Mouse (Mus musculus) heart, embryonic 11.5 days (tissue): ENCODE results near the gene Nwd1. TPM values are rescaled to one million over a fixed set of nuclear protein-coding genes. Genes with fewer than 3 reads are reported as not detected.
"Not testable (repeated sequence)": the region's sequence is repeated elsewhere in the genome, so short reads cannot be mapped to it uniquely, and the experiment has no call there.

Experiments
- ATAC-seq: fragments of 200-750 bp; cut with Nextera tagmentation; replicated peaks from 2 replicates; pipeline ENCODE4 v1.8.0; 2017; ENCODE audit warnings: moderate library complexity; ENCODE audit not compliant: insufficient number of reproducible peaks, low FRiP score, low TSS enrichment
- H3K27ac ChIP-seq: fragments of 300-500 bp; sonication (generic); 2 replicates; pipeline ENCODE4 v1.5.1; 2014; ENCODE audit warnings: mild to moderate bottlenecking, low read depth, low read length
- H3K27me3 ChIP-seq: fragments of 300-500 bp; sonication (generic); 2 replicates; pipeline ENCODE4 v1.6.1; 2014; ENCODE audit warnings: mild to moderate bottlenecking, low read length, mixed read lengths; ENCODE audit not compliant: control insufficient read depth, insufficient read depth
- H3K36me3 ChIP-seq: fragments of 300-500 bp; sonication (generic); 2 replicates; pipeline ENCODE4 v1.6.1; 2014; ENCODE audit warnings: mild to moderate bottlenecking, low read length, moderate library complexity, mixed read lengths; ENCODE audit not compliant: control insufficient read depth, insufficient read depth
- H3K4me1 ChIP-seq: fragments of 300-500 bp; sonication (generic); 2 replicates; pipeline ENCODE4 v1.6.1; 2014; ENCODE audit warnings: low read length; ENCODE audit not compliant: control insufficient read depth, insufficient read depth
- H3K4me2 ChIP-seq: fragments of 300-500 bp; sonication (generic); 2 replicates; pipeline ENCODE4 v1.6.1; 2014; ENCODE audit warnings: mild to moderate bottlenecking, moderate library complexity
- H3K4me3 ChIP-seq: fragments of 300-500 bp; sonication (generic); 2 replicates; pipeline ENCODE4 v1.5.1; 2014; ENCODE audit warnings: low read depth, low read length
- H3K9ac ChIP-seq: fragments of 300-500 bp; sonication (generic); 2 replicates; pipeline ENCODE4 v1.6.1; 2014; ENCODE audit warnings: mild to moderate bottlenecking, low read depth, low read length, moderate library complexity
- H3K9me3 ChIP-seq: fragments of 300-500 bp; sonication (generic); replicated peaks from 2 replicates; pipeline ENCODE4 v1.6.1; 2016; ENCODE audit warnings: low read length; ENCODE audit not compliant: control insufficient read depth
- WGBS: fragments of 180-500 bp; shearing (Covaris S2); extraction: QIAGEN DNeasy Blood & Tissue Kit; methylation state at CpG from one replicate; pipeline ENCODE4 v1.1.7; 2014; ENCODE audit not compliant: insufficient replicate concordance; 5-methylcytosine and 5-hydroxymethylcytosine counted together
- polyA plus RNA-seq: library from polyadenylated mRNA; unstranded; fragments of >200 nt; fragmentation: Nextera tagmentation; extraction: Ambion mirVana; gene quantifications from 2 replicates; pipeline ENCODE4 v1.2.1, GENCODE M21; 2014

Nwd1 gene
- polyA plus RNA-seq, 1 experiment from 2014 or later, result 0.07 TPM

DNA sequence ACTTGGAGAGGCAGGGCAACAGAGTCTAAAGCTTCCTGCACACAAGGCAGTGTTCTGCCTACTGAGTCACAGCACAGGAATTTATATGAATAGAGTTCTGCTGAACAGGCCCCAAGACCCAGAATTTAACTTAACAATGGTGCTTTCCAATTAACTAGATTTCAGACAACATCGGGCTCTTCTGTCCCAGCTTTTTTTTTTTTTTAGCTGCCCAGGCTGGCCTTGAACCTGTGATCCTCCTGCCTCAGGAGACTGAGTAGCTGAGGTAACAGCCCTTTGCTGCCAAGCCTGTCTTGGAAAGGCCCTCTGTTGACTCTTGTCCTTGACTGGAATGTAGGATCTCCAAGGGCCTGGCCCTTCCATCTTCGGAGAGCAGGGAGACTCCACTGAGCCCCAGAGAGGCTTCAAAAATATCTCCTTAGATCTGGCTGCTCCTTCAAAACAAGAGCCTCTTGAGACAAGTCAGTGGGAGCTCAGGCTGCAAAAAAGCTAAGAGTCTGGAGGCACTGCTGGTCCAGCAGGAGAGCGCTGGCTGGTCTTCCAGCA, 17.7 kb downstream of the Nwd1 start:
- no peaks in the 10 kb centered on the region for H3K27me3 ChIP-seq
- H3K4me3 ChIP-seq, result no peak overlapping the region
- 73% methylated on average over 3 of the region's 3 CpGs for WGBS
- no peaks in the 10 kb centered on the region for H3K4me1 ChIP-seq
- H3K9ac ChIP-seq, result no peak overlapping the region
- H3K27ac ChIP-seq, result no peak overlapping the region
- H3K9me3 ChIP-seq, result no peaks in the 10 kb centered on the region
- no peaks in the 10 kb centered on the region for H3K36me3 ChIP-seq
- no peak for ATAC-seq
- no peak overlapping the region for H3K4me2 ChIP-seq

DNA sequence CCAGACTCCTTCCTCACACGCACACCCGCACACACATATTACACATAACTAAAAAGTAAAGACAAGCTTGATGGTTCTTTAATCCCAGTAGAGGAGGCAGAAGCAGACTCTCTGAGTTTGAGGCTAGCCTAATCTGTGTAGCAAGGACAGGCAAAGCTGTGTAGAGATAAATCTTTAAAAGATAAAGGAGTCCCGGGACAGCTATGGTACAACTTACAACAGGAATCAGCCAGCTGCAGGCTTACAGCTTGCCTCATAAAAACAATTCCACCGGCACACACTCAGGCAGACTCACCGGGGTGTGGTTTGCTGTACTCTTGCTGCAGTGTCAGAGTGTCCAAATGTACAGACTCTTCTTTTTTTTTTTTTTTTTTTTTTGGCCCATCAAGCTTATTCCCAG, 18.2 kb downstream of the Nwd1 start:
- no peaks in the 10 kb centered on the region for H3K27me3 ChIP-seq
- no peaks in the 10 kb centered on the region for H3K9me3 ChIP-seq
- H3K9ac ChIP-seq, result no peak overlapping the region
- H3K4me3 ChIP-seq, result no peak overlapping the region
- ATAC-seq, result no peak
- H3K4me2 ChIP-seq, result no peak overlapping the region
- no peaks in the 10 kb centered on the region for H3K36me3 ChIP-seq
- H3K27ac ChIP-seq, result no peak overlapping the region
- WGBS, result 56% methylated on average over 5 of the region's 5 CpGs
- H3K4me1 ChIP-seq, result no peaks in the 10 kb centered on the region

GRCm38 (mm10) chr8:72665405-72665804, 18.9 kb downstream of the Nwd1 start:
- 65% methylated on average over 5 of the region's 5 CpGs for WGBS
- Histone ChIP-seq H3K4me3 (no peak overlapping the region), H3K9me3 (no peaks in the 10 kb centered on the region), H3K27me3 (no peaks in the 10 kb centered on the region), H3K36me3 (no peaks in the 10 kb centered on the region), H3K4me1 (no peaks in the 10 kb centered on the region), H3K9ac (no peak overlapping the region), H3K4me2 (no peak overlapping the region), H3K27ac (no peak overlapping the region)
- no peak for ATAC-seq

- ATAC-seq, result no peak
- no peaks in the 10 kb centered on the region for H3K36me3 ChIP-seq
- H3K27ac ChIP-seq, result no peak overlapping the region
- H3K27me3 ChIP-seq, result no peaks in the 10 kb centered on the region
- H3K4me3 ChIP-seq, result no peak overlapping the region
- H3K9ac ChIP-seq, result no peak overlapping the region
- H3K9me3 ChIP-seq, result no peaks in the 10 kb centered on the region
- H3K4me2 ChIP-seq, result no peak overlapping the region
- no peaks in the 10 kb centered on the region for H3K4me1 ChIP-seq
These were observed 22.4 kb downstream of the Nwd1 start for GRCm38 (mm10) chr8:72668925-72669324.

DNA sequence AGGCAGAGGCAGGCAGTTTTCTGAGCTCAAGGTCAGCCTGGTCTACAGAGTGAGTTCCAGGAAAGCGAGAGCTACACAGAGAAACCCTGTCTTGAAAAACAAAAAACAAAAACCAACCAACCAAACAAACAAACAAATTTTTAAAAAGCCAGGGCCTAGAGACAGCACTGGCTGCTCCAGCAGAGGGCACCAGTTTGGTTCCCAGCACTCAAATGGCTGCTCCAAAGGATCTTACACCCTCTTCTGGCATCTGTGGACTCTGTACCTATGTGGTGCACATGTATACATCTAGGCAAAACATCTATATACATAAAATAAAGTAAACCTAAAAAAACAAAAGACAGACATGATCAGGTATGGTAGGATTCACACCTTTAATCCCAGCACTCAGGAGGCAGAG, 26.3 kb downstream of the Nwd1 start:
- H3K4me1 ChIP-seq, result no peaks in the 10 kb centered on the region
- H3K27ac ChIP-seq, result no peak overlapping the region
- no peak overlapping the region for H3K4me3 ChIP-seq
- no peak for ATAC-seq
- H3K9ac ChIP-seq, result no peak overlapping the region
- no peak overlapping the region for H3K4me2 ChIP-seq
- H3K36me3 ChIP-seq, result no peaks in the 10 kb centered on the region
- WGBS, result 84% methylated on average over 1 of the region's 1 CpGs
- H3K27me3 ChIP-seq, result no peaks in the 10 kb centered on the region
- no peaks in the 10 kb centered on the region for H3K9me3 ChIP-seq

DNA sequence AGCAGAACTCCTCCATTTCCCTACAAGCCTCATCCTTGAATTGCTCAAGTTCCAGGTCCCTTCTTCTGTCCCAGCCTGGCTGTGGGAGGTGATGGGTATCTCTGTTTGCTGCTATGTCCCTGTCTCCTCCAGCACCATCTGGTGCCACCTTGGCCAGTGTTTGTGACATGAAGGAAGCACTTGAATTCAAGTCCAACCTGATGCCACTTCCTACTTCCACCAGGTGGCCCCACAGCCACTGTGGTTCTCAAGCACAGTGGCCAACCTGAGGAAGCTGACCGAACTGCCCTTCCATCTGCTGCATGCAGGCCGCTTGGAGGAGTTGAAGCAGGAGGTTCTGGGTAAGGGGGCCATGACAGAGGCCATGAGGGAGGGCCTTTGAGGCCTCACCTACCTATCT, 27.7 kb downstream of the Nwd1 start:
- Histone ChIP-seq H3K9me3 (no peaks in the 10 kb centered on the region), H3K27me3 (no peaks in the 10 kb centered on the region), H3K4me1 (no peaks in the 10 kb centered on the region), H3K4me3 (no peak overlapping the region), H3K4me2 (no peak overlapping the region), H3K27ac (no peak overlapping the region), H3K9ac (no peak overlapping the region), H3K36me3 (no peaks in the 10 kb centered on the region)
- no peak for ATAC-seq
- 77% methylated on average over 2 of the region's 2 CpGs for WGBS

DNA sequence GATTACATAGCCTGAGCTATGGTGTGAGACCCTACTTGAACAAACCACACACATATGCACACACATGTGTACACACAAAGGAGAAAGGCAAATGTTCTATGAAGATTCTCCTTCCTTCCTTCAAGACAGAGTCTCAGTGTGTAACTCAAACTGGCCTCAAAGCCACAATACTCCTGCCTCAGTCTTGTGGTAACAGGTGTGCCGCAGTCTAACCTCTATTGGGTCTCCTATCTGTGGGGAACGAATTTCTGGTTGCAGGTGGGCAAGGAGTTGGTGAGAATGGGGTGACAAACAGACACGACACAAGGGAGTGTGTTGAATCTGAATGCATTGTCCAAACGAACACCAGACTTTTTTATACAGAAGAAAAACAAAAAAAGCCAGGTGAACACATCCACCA, 29.9 kb downstream of the Nwd1 start:
- ATAC-seq, result no peak
- no peak overlapping the region for H3K4me3 ChIP-seq
- H3K27ac ChIP-seq, result no peak overlapping the region
- H3K27me3 ChIP-seq, result no peaks in the 10 kb centered on the region
- no peak overlapping the region for H3K9ac ChIP-seq
- no peaks in the 10 kb centered on the region for H3K36me3 ChIP-seq
- no peak overlapping the region for H3K4me2 ChIP-seq
- H3K4me1 ChIP-seq, result no peaks in the 10 kb centered on the region
- WGBS, result 52% methylated on average over 4 of the region's 4 CpGs
- H3K9me3 ChIP-seq, result no peaks in the 10 kb centered on the region

- ATAC-seq, H3K27ac ChIP-seq, H3K9ac ChIP-seq, H3K4me1 ChIP-seq, H3K27me3 ChIP-seq, H3K36me3 ChIP-seq, H3K4me2 ChIP-seq, H3K9me3 ChIP-seq, H3K4me3 ChIP-seq: not testable (repeated sequence)
- 49% methylated on average over 2 of the region's 2 CpGs for WGBS
These were observed 30.3 kb downstream of the Nwd1 start for GRCm38 (mm10) chr8:72676844-72677243.

DNA sequence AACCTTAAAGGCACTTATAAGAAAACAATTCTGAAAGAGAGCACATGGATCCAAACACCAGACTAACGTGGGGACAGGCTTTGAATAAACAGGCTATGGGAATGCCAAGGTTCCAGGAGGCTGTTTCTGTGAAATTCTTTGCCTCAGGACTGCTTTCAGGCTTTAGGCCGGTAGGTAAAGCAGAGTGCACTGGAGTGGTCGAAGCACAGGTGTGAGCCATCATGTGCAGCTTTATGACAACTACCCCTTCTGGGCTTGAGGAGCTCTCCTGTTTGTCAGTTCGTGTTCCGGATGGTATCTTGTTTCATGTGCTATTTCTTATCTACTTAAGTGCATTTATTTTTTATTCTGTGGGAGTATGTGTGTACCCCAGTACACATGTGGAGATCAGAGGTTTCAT, 30.8 kb downstream of the Nwd1 start:
- Histone ChIP-seq H3K4me2 (no peak overlapping the region), H3K4me1 (no peaks in the 10 kb centered on the region), H3K9ac (no peak overlapping the region), H3K27ac (no peak overlapping the region), H3K27me3 (no peaks in the 10 kb centered on the region), H3K9me3 (no peaks in the 10 kb centered on the region), H3K36me3 (no peaks in the 10 kb centered on the region), H3K4me3 (no peak overlapping the region)
- ATAC-seq, result no peak
- 58% methylated on average over 5 of the region's 5 CpGs for WGBS
